Mouse (Mus musculus): ENCODE measurements at regions not wholly inside any gene's neighbourhood (a gene's known extent, or its start where the extent isn't known, plus 50 kb on each side); places are given as distances from the start of the nearest gene placed in this dataset.
A peak's percentile ranks its signal among the peaks of the same experiment; 100 is the strongest.

DNA sequence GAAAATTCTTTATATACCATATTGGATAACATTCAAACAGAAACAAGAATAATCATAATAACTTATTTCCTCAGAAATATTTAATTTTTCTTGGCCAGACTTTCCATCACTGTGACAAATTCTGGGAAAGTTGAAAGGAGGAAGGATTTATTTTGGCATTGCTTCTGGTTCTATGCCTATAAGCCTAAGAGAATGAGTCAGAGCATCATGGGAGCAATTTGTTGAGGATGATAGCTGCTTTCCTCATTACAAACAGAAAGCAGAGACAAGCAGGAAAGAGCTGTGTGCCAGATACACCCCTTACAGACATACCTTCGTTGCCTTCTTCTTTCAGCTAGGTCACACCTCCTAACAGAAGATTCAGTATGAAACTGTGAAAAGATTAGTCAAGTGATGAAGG is 115.3 kb downstream of the Rgs21 start:
- no peak for DNase-seq

DNA sequence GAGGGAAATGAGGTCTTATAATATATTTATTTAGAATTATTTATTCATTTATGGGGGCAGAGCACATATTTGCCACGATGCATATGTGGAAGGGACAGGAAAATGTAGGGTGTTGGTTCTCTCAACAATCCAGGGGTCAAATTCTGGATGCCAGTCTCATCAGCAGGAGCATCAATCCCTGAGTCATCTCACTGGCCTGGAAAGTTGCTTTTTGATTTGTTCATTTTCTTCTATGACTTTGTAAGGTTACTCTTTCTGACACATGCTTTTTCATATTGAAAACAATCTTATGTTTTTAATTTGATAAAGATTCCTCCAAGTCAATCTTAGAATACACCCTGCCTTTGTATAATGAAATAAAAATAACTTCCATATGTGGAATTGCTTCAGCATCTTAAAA is 115.7 kb downstream of the Rgs21 start:
- no peak for DNase-seq

GRCm38 (mm10) chr1:144436617-144437016 is 130.8 kb downstream of the Rgs21 start:
- no peak for DNase-seq

- DNase-seq, result no peak
Measured at GRCm38 (mm10) chr1:144432816-144433215, 134.7 kb downstream of the Rgs21 start.

DNA sequence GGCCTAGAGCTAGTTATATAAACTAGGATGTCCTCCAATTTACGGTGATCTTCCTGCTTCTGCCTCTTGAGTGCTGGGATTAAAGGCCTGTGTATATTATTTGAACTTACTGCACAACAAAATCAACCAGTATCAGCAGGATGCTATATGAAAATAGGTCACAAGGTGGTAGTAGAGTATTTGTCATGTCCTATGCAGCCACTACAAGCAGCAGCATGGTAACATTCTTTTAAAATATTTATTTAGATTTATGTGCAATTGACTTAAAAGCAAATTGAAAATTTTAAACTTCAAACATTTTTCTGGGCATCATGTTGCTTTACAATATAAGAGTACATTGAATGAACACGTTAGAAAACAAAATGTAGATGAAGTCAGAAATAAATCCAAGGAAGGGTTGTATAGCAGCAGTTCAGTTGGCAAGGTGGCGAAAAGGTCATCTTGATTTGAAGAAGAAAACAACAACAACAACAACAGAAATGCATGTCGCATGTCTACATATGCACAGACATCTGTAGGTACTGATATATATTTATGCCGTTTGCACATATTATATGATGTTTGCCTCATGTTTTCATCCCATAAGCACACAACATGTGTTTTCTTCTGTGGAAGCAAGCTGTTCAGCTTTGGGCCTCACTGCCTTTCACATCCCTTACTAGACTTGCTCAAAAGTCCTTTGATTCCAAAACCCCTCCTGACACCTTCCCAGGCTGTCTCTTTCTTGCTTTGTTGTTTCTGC is 135.8 kb downstream of the Rgs21 start:
- no peak for DNase-seq

DNA sequence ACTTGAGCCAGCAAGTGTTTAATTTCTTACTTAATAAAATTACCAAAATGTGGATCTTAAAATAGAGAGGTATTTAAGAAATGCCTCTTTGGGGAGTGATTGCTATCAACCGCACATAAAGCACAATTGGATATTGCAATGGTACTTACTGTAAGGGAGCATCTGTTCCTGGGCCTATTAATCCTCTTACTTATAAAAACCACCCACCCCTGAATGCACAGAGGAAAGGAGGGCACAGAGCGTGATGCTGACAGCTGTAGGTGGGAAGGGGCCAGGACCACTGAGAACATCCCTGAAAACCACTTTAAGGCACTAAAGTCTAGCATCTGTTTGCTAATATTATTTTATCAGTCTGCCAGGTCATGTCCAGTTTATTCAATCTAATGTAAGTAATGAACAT is 146.1 kb downstream of the Rgs21 start:
- no peak for DNase-seq

- peak; percentile 46 to 71 for DNase-seq
Measured at GRCm38 (mm10) chr1:144406387-144407383, 157.6 kb upstream of the Rgs1 start.

DNA sequence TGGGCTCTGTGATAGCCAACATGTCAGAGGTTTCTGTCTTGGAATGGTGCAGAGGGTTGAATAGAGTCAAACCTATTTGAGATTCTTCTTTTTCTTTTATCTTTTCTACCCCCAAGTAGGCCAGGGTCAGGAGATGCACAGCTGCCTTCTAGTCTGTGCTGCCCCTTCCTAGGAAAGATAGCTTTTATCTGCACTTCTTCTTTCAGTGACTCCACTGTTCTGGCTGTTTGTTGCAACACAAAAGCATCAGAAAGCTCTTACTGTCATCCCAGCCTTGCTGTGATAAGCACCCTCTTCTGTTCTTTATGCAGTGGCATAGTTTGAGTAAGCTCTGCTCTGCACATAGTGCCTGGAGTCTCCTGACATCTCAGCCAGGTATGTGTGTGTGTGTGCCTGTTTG is 156.7 kb upstream of the Rgs1 start:
- DNase-seq, result no peak

DNA sequence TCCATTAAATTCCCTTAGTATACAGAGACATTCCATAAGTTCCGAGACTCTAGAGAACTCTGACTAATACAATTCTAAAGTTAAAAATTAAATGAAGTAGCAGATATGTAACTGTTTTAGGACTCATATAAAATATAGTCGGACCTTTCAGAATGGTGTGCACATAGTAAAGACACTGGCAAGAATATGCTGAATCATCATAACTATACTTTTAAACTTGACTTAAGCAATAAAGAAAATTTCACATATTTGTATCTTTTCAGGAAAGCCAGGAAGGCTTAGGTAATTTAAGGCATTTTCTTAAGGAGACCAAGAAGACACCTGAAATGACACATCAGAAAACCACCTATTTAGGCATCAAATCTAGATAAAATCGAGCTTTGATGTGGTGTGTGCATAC is 156.0 kb upstream of the Rgs1 start:
- DNase-seq, result no peak

- DNase-seq, result no peak
Measured at GRCm38 (mm10) chr1:144379991-144380594, 131.1 kb upstream of the Rgs1 start.

DNA sequence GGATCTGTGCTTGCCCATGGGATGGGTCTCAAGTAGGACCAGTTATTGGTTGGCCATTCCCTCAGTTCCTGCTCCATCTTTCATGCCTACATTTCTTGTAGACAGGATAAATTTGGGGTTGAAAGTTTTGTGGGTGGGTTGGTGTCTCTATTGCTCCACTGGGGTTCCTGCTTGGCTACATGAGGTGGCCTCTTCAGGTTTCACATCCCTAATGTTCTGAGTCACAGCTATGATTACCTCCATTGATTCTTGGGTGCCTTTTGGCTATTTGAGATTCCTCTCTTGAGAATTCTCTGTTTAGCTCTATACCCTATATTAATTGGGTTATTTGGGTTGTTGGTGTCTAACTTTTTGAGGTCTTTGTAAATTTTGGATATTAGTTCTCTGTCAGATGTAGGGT is 125.1 kb upstream of the Rgs1 start:
- no peak for DNase-seq

GRCm38 (mm10) chr1:144367492-144367891 is 118.5 kb upstream of the Rgs1 start:
- peak in 1 of 2 experiments; percentile 30 for DNase-seq

DNA sequence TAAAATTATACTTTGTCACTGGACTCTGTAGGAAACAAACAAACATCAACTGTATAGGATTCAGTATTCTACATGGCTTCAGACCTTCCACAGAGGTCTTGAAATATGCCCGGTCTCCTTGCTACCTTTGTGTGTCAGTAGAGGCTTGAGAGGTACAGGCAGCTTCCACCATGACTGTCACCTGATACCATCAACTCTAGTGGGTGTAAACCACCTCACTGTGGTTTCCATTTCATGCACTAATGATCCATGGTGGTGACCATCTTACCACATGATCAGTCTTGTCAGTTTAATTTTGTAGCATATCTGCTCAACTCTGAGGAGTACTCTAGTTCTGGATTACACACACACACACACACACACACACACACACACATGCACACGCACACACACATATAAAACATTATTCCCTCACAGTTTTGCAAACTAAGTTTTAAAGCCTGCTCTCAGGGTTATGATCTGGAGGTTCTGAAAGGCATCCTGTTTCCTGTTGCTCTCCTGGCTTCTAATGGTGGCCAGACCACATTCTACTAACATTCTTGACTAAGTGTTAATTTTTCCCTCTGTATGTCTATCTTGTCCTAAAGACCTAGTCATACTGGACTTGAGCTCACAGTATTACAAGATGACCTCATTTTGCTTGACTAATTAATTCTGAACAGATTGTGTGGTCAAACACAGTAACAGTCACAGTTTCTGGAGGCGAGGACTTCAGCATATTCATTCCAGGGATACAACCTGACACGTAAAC is 106.7 kb upstream of the Rgs1 start:
- no peak for DNase-seq

GRCm38 (mm10) chr1:144355041-144355440 is 106.0 kb upstream of the Rgs1 start:
- no peak for DNase-seq

DNA sequence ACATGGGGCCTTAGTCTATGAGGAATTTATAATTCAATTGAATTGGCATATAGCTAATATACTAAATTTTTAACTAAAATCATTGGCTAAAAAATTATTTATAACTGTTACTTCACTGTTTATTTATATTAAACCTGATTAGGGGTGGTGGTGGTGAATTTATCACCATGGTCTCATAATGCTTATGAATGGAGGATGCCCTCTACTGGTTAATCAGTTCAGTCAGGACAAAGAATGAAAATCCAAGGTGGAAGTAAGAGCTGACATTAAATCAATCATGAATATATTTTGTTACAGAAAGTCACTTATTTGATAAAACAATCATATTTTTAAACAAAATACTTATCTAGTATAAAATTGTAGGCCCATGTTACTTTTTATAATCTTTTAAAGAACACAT is 104.3 kb upstream of the Rgs1 start:
- DNase-seq, result no peak

DNA sequence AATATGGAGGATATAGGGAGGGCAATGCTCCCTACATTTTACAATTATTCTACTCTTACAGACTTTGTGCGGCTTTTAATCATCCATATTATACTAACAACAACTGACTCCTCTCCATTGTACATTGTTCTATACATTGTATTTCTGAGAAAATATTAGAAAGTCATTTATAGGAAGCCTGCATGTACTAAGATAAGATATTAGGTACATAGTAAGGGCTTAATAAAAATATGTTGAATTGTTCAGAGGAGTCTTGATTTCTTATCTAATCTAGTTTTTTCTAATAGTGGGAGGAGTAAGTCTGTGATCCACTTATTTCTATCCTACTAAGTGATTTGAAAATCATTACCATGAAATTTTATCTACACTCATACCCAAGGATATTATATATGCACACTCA is 94.8 kb upstream of the Rgs1 start:
- DNase-seq, result no peak

DNA sequence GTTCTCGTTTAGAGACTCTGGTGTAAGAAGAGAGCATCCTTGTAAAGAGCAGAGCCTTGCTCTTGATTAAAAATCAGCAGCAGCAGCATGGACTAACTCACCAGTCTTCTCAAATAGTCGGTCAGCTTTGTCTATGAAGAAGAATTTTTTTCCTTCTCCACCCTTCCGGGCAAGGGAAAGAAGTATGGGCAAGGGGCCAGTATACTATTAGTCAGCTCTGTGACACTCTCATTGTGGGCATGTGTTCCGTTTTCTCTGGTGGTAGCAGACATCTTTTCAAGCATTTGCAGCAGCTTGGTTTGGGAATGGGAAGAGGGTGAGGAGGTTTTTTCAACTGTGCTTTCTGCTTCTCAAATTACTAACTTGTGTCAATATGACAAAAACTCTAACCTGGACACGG is 94.3 kb upstream of the Rgs1 start:
- DNase-seq, result peak in 1 of 2 experiments; percentile 23

GRCm38 (mm10) chr1:144337572-144337971 is 88.5 kb upstream of the Rgs1 start:
- DNase-seq, result no peak

GRCm38 (mm10) chr1:144330365-144331050 is 81.5 kb upstream of the Rgs1 start:
- peak in 1 of 2 experiments; percentile 24 for DNase-seq

DNA sequence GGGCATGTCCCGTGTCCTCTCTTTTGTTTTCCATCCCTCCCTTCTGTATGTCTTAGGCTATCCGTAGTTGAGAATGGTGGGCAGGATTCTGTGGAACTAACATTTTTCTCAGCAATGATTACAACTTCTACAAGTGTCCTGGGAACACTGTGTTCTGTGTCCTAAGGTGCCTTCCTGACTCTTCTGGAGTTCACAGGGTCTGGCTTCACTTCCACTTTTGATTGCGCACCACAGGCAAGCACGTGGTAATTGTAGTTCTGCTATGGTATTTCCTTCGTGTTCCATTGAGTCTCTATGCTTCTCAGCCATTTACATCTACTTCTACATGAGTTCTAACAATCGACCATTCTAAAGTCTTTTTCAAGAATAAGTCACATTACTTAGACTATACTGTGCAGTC is 70.4 kb upstream of the Rgs1 start:
- DNase-seq, result no peak

- DNase-seq, result no peak
Measured at GRCm38 (mm10) chr1:144318289-144318688, 69.2 kb upstream of the Rgs1 start.

DNA sequence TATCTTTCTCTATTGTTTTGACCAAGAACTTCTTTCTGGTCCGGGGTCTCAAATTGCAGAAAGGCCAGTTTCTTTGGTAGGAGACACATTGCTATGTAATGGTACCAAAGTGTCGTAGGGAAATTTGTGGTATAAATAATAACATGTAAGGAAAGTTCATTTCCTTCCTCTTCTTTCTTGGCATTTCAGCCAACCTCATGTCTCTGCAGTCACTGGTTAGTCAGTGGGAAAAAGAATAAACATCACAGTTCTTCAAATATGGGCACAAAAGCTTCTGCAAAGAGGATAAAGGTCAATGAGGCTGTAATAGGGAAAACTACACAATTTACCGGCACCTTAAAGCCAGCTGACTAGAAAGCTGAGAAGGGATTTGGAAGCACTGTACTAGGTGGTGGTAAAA is 68.5 kb upstream of the Rgs1 start:
- DNase-seq, result no peak

All from lung, postnatal 4 days (tissue).